Mouse (Mus musculus) CD4-positive, CD25-positive, alpha-beta regulatory T cell, adult 9 weeks (primary cell): ENCODE data around the gene Akr1b7. TPM values are rescaled to one million over a fixed set of nuclear protein-coding genes. Genes with fewer than 3 reads are reported as not detected.

ENCODE experiments used
- polyA plus RNA-seq: library from polyadenylated mRNA; unstranded; fragments of 100-300 nt; shearing (Covaris generic); gene quantifications from one replicate; pipeline ENCODE4 v1.2.1, GENCODE M21; 2017

The Akr1b7 gene
- not detected for polyA plus RNA-seq

DNA sequence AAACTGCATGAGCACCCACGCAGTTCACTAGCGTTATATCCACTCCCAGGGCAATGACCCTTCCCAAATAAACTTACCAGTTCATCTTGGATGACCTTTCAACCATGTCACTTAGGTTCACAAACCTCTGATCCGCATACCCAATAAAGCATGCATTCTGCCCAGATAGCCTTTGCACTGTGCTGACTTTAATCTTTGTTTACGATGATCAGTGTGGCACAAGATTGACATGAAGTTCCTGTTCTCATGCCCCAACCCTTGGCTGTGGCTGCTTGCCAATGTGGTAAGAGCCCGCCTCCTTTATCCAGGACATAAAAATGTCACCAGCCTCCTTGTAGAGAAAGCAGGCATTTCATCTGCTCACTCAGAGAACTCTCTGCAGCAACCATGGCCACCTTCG lies at the start of gene Akr1b7:
Akr1b7 (plus strand) TSS at position 312 of the 400 bp plus-strand sequence.

DNA sequence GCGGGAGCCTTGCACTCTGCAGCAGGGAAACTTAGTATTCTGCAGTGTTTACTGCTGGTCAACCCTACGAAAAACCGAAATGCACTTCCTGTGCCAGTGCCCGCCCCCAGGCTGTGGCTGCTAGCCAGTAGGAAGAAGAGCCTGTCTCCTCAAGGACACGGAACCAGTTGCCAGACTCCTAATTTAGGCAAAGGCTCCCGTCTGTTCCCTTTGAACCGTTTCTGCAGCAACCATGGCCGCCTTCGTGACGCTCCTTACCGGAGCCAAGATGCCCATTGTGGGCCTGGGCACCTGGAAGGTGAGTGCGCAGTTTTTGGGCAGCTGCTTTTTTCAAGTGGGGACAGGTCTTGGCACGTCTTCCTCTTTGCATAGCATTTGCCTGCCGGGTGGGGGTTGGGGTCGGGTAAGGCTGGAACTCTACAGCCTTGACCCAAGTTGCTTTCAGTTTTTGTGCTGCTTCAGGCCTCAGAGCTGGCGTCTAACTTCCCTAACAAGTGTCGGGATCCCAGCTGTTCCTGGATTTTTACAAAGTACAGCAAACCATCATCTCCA lies 27.9 kb upstream of the Akr1b7 start, which contains the start of gene Akr1b10:
Akr1b10 (plus strand) TSS at position 109 of the 552 bp plus-strand sequence.

Other genes starting within 250 kb of the Akr1b7 start
- gene Slc35b4, start 235.2 kb upstream of the Akr1b7 start, polyA plus RNA-seq, result 66.6 TPM
- 413 TPM for gene Akr1b3, start 94.9 kb upstream of the Akr1b7 start, polyA plus RNA-seq
- gene Akr1b8, start 58.2 kb upstream of the Akr1b7 start, polyA plus RNA-seq, result not detected
- gene Akr1b10, start 28.1 kb upstream of the Akr1b7 start, polyA plus RNA-seq, result 57.1 TPM
- 24.1 TPM for gene Bpgm, start 63.9 kb downstream of the Akr1b7 start, polyA plus RNA-seq
- 0.21 TPM for gene Cald1, start 186.2 kb downstream of the Akr1b7 start, polyA plus RNA-seq